Mouse (Mus musculus) fat pad, adult 2 months (tissue): Measurements from ENCODE around the gene Mtmr12.
"Not testable (repeated sequence)": the region's sequence is repeated elsewhere in the genome, so short reads cannot be mapped to it uniquely, and the experiment has no call there.

Experiments
- DNase-seq: peaks from one replicate; pipeline ENCODE4 v3.0.0-alpha.2; 2011; ENCODE audit warnings: low read depth, low spot score; ENCODE audit errors: extremely low read depth

Gene Mtmr12

DNA sequence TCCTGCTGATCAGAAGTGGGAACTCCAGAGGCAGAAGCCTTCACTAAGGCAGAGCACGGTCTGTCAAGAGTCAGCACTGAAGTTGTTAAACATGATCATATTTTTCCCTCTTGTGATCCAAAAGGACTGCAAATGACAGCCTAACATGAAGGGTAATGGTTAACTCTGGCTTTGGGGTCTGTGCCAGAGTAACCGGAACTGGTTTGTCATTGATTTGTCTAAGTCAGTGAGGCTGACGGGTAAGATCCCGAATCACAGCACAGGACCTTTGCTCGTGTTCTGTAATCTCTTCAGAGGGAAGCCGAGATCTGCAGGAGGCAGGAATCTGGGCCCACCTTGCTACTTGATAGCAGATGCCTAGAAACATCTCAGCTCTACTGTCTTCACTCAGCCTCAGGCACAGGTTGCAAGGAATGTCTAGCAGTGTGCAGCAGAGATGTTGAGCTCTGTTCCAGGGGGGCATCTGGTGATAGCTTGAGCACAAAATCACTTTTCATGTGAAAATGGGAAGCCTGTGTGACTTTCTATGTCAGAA lies 2.8 kb downstream of the Mtmr12 start:
- no peak for DNase-seq

- DNase-seq, result no peak
These were observed 6.7 kb downstream of the Mtmr12 start for GRCm38 (mm10) chr15:12211577-12211976.

DNA sequence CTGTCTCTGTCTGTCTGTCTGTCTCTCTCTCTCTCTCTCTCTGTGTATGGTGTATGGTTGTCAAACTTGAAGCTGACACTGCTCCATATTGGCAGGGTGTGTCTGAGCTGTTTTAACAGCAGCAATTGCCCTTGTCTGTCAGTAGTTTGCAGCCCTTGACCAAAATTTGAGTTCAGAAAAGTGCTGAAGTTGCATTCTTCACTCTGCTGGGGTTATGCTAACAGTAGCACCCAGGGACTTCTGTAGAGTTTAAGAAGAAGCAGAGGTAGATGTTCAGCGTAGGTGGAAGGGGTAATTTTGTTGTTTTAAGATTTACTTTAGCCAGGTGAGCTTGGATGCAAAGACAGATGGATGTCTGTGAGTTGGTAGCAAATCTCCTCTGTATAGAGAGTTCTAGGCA lies 7.4 kb downstream of the Mtmr12 start:
- no peak for DNase-seq

GRCm38 (mm10) chr15:12214531-12215414 lies 9.9 kb downstream of the Mtmr12 start:
- DNase-seq, result no peak

DNA sequence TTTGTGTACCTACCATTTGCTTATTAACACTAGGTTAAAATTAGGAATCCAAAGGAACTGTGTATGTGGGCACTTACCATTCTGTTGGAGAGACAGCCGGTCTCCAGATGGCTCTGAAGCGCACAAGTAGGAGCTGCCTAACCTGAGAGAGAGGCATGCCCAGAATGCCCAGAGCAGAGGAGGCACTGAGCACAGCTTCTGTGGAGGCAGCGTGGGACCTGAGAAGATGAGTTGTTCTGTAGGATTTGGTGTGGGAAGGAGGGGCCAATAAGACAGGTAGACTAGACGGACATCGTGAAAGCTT lies 10.5 kb downstream of the Mtmr12 start:
- no peak for DNase-seq

- no peak for DNase-seq
These were observed 11.3 kb downstream of the Mtmr12 start for GRCm38 (mm10) chr15:12216119-12216518.

GRCm38 (mm10) chr15:12216798-12217197 lies 12.0 kb downstream of the Mtmr12 start:
- no peak for DNase-seq

DNA sequence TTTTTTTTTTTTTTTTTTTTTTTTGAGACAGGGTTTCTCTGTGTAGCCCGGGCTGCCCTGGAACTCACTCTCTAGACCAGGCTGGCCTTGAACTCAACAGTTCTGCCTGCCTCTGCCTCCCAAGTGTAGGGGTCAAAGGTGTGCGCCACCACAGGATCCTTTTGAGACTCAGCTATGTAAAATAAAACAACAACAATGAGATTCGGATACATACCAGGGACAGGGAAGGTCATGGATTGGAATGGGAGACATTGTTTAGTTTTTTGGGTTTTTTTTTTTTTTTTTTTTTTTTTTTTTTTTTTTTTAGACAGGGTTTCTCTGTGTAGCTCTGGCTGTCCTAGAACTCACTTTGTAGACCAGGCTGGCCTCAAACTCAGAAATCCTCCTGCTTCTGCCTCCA lies 12.5 kb downstream of the Mtmr12 start:
- DNase-seq, result not testable (repeated sequence)

- DNase-seq, result no peak
These were observed 13.0 kb downstream of the Mtmr12 start for GRCm38 (mm10) chr15:12217849-12218248.

- DNase-seq, result no peak
These were observed 14.0 kb downstream of the Mtmr12 start for GRCm38 (mm10) chr15:12218583-12219382.

GRCm38 (mm10) chr15:12221131-12221530 lies 16.3 kb downstream of the Mtmr12 start:
- no peak for DNase-seq

GRCm38 (mm10) chr15:12222564-12223302 lies 17.9 kb downstream of the Mtmr12 start:
- DNase-seq, result no peak

- DNase-seq, result no peak
These were observed 18.6 kb downstream of the Mtmr12 start for GRCm38 (mm10) chr15:12223393-12223792.

DNA sequence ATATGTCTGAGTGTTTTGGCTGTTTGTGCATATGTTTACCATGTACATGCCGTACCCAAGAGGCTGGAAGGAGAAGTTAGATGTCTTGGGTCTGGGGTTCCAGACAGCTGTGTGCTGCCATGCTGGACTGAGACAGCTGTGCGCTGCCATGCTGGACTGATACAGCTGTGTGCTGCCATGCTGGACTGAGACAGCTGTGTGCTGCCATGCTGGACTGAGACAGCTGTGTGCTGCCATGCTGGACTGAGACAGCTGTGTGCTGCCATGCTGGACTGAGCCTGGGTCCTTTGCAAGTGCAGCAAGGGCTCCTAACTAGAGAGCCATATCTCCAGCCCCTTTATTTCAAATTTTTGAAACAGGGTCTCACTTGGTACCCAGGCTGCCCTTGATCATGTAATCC lies 19.4 kb downstream of the Mtmr12 start:
- no peak for DNase-seq

- no peak for DNase-seq
These were observed 20.2 kb downstream of the Mtmr12 start for GRCm38 (mm10) chr15:12225062-12225461.

- no peak for DNase-seq
These were observed 22.1 kb downstream of the Mtmr12 start for GRCm38 (mm10) chr15:12226908-12227307.

DNA sequence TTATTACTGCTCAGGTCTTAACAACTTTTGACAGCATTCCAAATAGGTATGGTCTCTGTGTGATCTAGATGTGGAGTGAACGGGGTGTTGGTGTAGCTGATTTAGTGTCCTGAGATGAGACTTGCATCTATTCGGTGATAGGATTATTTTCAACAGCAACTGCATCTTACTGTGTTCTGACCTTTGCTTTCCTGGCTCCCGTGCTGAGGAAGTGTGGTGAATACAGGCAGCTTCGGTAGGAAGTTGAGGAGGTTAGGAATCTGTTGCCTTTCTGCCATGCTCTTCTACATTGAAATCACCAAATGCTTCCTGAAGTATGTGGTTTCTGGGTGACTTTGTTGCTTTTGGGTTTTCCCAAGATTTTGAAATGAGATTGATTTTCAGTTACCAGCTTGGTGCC lies 22.5 kb downstream of the Mtmr12 start:
- no peak for DNase-seq

GRCm38 (mm10) chr15:12229603-12230242 lies 24.9 kb downstream of the Mtmr12 start:
- no peak for DNase-seq

DNA sequence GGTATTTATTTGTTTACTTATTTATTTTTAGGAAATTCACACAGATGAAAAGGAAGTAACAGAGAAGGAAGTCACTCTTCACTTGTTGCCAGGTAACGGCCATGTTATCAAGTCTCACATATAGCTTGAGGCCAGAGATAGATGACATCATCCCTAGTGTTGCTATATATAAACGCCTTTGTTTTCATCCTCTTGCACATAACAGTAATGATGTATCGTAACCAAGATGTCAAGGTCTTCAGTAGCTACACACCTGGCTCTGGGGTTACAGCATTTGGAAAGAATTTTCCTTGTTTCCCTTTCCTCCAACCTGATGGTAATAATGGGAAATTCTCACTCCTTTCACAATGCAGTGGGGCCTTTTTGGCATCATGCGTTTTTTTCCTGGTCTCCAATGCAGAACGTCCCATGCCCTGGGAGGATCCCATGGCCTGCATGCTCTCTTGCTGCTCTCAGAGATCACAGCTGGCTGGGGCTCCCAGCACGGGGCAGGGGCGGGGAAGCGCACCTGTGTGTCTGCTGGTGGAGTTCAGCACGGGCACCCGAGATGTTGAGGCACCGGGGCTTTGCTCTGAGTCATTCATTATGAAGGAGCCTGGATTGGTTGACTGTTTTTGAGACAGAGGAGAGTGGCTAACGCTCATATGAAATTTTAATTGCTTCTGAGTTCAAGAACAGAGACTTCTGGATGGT lies 25.6 kb downstream of the Mtmr12 start:
- DNase-seq, result no peak

DNA sequence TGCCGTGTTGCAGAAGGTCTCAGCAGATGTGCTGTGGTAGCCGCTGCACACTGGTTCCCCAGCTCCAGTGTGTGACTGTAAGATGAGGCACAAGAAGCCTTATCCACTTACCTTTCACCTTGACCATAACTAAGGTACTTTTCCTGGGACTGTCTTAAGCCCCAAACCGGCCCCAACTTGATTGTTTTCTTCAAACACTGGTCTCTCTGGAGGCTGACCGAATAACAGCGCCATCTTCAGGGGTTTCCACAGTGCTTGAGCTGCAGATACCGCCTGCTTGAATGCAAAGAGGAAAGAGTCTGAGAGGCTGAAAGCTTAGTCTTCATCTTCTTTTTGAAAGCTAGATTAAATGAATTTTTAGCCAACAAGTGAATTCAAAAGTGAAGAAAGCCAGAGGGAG lies 26.6 kb downstream of the Mtmr12 start:
- no peak for DNase-seq
